Mouse (Mus musculus) lung, adult 2 months (tissue): ENCODE results near the gene Epha7.

Experiments
- CTCF ChIP-seq: fragments of 200-500 bp; IDR thresholded peaks from 2 replicates; pipeline ENCODE4 v1.5.1; 2011; ENCODE audit warnings: mild to moderate bottlenecking, low read length, control low read depth; ENCODE audit not compliant: insufficient read depth
- POLR2A ChIP-seq: fragments of 200-500 bp; IDR thresholded peaks from 2 replicates; pipeline ENCODE4 v1.6.1; 2011; ENCODE audit warnings: low read depth, mild to moderate bottlenecking, control low read depth, low read length, borderline replicate concordance; ENCODE audit errors: extremely low read depth

- TF ChIP-seq CTCF (no peak), POLR2A (no peak)
Observed at GRCm38 (mm10) chr4:28967584-28968315, 154.8 kb downstream of the Epha7 start.
